Mouse (Mus musculus) neural tube, embryonic 11.5 days (tissue): ENCODE measurements at regions not wholly inside any gene's neighbourhood (a gene's known extent, or its start where the extent isn't known, plus 50 kb on each side); places are given as distances from the start of the nearest gene placed in this dataset.

Experiments
- ATAC-seq: fragments of 200-750 bp; cut with Nextera tagmentation; 2 replicates; pipeline ENCODE4 v1.8.0; 2017; ENCODE audit warnings: moderate number of reproducible peaks, mild to moderate bottlenecking, moderate TSS enrichment, moderate library complexity; ENCODE audit not compliant: insufficient read depth, low FRiP score, low TSS enrichment
- DNase-seq: peaks from one replicate; pipeline ENCODE4 v3.0.0-alpha.2; 2015; ENCODE audit warnings: low spot score
- H3K27ac ChIP-seq: fragments of 300-500 bp; sonication (generic); 2 replicates; pipeline ENCODE4 v1.5.1; 2014; ENCODE audit warnings: low read depth, mild to moderate bottlenecking, low read length
- H3K27me3 ChIP-seq: fragments of 300-500 bp; sonication (generic); 2 replicates; pipeline ENCODE4 v1.6.1; 2014; ENCODE audit warnings: mild to moderate bottlenecking, low read length, mixed read lengths; ENCODE audit not compliant: control insufficient read depth, insufficient read depth
- H3K36me3 ChIP-seq: fragments of 300-500 bp; sonication (generic); 2 replicates; pipeline ENCODE4 v1.6.1; 2014; ENCODE audit warnings: mild to moderate bottlenecking, low read length, moderate library complexity, mixed read lengths; ENCODE audit not compliant: control insufficient read depth, insufficient read depth
- H3K4me1 ChIP-seq: fragments of 300-500 bp; sonication (generic); 2 replicates; pipeline ENCODE4 v1.6.1; 2014; ENCODE audit warnings: low read length, mixed read lengths; ENCODE audit not compliant: control insufficient read depth, insufficient read depth
- H3K4me2 ChIP-seq: fragments of 300-500 bp; sonication (generic); 2 replicates; pipeline ENCODE4 v1.6.1; 2014; ENCODE audit warnings: low read depth, mild to moderate bottlenecking, moderate library complexity
- H3K4me3 ChIP-seq: fragments of 300-500 bp; sonication (generic); 2 replicates; pipeline ENCODE4 v1.5.1; 2014; ENCODE audit warnings: low read depth, low read length
- H3K9ac ChIP-seq: fragments of 300-500 bp; sonication (generic); 2 replicates; pipeline ENCODE4 v1.6.1; 2014; ENCODE audit warnings: mild to moderate bottlenecking, low read length
- H3K9me3 ChIP-seq: fragments of 300-500 bp; sonication (generic); 2 replicates; pipeline ENCODE4 v1.6.1; 2016; ENCODE audit warnings: low read length; ENCODE audit not compliant: control insufficient read depth
- WGBS: fragments of 180-500 bp; shearing (Covaris S2); extraction: QIAGEN DNeasy Blood & Tissue Kit; methylation state at CpG from one replicate; pipeline ENCODE4 v1.1.7; 2014; 5-methylcytosine and 5-hydroxymethylcytosine counted together

DNA sequence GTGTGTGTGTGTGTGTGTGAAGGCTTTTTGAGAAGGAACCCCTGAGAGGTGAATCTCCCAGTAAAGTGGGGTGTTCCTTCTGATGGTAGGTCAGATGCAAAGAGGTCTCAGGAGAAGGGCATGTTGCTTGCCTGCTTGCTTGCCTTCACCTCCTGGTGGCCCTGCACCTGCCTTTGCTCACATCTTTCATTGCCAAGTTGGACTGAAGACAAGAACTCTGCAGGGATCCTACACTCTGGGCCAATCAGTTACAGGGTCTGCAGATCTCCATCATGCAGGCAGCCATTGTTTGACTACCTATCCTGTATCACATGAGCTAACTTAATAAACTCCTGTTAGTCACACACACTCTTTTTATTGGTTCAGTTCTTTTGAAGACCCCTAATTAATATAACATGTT is 148.4 kb downstream of the Sox11 start:
- ATAC-seq: no peak

DNA sequence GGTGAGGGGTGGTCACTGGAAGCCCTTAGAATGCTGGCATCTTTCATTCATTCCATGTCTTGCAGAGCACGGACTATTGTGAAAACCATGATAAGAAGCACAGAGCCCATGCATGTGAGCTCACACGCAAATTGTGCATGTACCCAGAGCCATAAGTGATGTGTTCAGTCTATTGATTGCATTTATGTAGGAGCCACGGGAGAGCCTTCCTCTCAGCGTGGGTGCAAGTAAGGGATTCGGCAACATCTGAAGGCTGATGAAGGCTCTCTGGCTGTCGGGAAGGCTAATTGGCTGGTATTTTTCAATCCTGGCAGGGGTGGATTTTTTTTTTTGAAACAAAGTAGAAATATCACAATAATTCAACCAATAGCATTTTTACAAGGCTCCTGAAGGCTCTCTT is 150.5 kb downstream of the Sox11 start:
- Histone ChIP-seq H3K36me3 (no peaks in the 10 kb centered on the region), H3K27me3 (no peaks in the 10 kb centered on the region), H3K4me1 (no peaks in the 10 kb centered on the region), H3K4me2 (no peak overlapping the region), H3K27ac (no peak overlapping the region), H3K4me3 (no peak overlapping the region), H3K9me3 (no peaks in the 10 kb centered on the region), H3K9ac (no peak overlapping the region)
- WGBS: 81% methylated on average over 6 of the region's 6 CpGs
- DNase-seq (no peak), ATAC-seq (no peak)

More for the DNA sequence above, 148.4 kb downstream of the Sox11 start:
- H3K9me3 ChIP-seq: no peaks in the 10 kb centered on the region
- H3K4me3 ChIP-seq: no peak overlapping the region
- no peaks in the 10 kb centered on the region for H3K36me3 ChIP-seq
- no peak overlapping the region for H3K4me2 ChIP-seq
- no peaks in the 10 kb centered on the region for H3K27me3 ChIP-seq
- H3K27ac ChIP-seq: no peak overlapping the region
- no peak overlapping the region for H3K9ac ChIP-seq
- no peak for DNase-seq
- no peaks in the 10 kb centered on the region for H3K4me1 ChIP-seq

DNA sequence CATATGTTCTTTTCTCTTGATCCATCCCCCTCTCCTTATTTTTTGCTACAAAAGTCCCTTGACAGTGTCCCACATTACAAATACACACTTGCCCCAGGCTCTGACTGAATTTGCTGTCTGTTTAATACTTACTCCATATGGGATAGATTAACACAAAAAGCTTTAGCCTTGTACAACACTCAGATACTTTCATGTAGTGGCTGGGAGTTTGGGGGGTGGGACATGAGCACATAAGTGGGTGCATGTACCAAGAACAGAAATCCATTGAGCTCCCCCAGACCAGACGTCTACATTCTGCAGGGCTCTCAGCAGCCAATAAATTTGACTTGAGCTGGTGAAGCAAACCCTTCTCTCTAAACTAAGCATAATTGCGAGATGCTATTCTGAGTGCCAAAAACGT is 154.9 kb downstream of the Sox11 start:
- ATAC-seq (no peak), DNase-seq (no peak)

DNA sequence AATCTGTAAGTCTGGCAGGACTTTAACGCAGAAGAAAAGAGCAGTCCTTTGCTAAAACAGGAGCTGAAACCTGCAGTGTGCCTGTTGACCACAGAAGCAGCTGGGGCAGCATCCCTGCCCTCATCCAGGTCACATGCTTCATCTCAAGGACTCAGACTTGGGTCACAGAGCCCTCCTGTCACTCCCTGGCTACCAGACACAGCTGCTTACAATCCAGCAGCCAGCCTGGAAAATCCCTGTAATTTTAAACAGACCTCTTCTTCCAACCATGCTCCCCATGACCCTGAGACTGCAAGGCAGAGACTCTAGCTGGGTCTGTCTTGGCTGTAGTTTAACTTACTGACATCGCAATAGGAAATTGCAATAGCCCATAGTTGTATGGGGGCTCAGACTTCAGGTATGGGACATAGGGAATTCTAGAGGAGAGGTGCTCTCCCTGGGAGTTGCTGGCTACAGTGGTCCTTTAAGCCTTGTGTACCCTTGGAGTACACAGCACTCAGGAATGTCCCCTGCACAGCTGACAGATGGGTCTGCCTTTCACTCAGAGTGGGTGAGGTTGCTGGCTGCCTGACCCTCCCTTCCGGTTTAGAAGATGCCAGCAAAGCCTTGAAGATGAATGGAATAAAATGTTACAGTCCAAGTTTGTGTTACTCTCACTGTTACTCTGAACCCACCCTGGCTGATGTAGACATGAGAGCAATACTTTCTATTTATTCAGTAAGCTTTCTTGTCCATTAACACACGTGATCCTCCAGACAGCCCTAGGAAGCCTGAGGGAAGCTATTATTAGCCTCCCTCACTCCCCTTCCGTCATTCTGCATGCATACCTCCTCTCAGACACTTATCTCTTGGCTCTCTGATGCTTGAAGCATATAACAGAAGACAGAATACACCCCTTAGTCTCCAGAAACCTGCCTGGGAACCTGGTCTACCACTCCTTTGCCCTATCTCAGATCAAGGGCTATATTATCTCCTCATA is 159.7 kb downstream of the Sox11 start:
- Histone ChIP-seq H3K9me3 (no peaks in the 10 kb centered on the region), H3K4me2 (no peak overlapping the region), H3K36me3 (no peaks in the 10 kb centered on the region), H3K4me1 (peaks cover 7% of the 10 kb centered on the region), H3K27me3 (no peaks in the 10 kb centered on the region), H3K27ac (peak overlapping the region; percentile 58; the same call in 1 of the 2 replicates), H3K4me3 (no peak overlapping the region), H3K9ac (no peak overlapping the region)
- ATAC-seq: no peak
- 48% methylated on average over 5 of the region's 5 CpGs for WGBS
- peak; percentile 26 for DNase-seq

More for the DNA sequence above, 154.9 kb downstream of the Sox11 start:
- no peaks in the 10 kb centered on the region for H3K36me3 ChIP-seq
- H3K27me3 ChIP-seq: no peaks in the 10 kb centered on the region
- no peak overlapping the region for H3K27ac ChIP-seq
- H3K4me2 ChIP-seq: no peak overlapping the region
- no peak overlapping the region for H3K9ac ChIP-seq
- WGBS: 58% methylated on average over 3 of the region's 3 CpGs
- H3K9me3 ChIP-seq: no peaks in the 10 kb centered on the region
- H3K4me1 ChIP-seq: peaks cover 5% of the 10 kb centered on the region
- no peak overlapping the region for H3K4me3 ChIP-seq

DNA sequence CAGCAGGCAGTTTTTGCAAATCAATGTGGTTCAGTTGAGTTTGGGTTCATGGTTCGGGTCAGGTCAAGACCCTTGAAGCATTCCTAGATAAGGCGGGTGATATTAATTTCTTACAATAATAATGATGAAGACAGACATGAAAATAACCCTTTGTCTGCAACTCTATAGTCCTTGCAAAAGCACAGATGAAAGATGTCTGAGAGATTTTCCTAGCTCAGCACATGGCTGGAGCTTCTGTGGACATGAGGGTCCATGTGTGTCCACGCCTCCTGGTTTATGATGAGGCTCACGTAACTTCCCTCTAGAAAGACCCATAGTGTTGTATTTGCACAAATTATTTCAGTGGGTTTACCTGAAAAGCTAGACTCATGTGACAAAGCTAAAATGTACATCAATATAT is 168.8 kb downstream of the Sox11 start:
- Histone ChIP-seq H3K4me2 (no peak overlapping the region), H3K4me3 (no peak overlapping the region), H3K27ac (no peak overlapping the region), H3K9ac (no peak overlapping the region), H3K4me1 (no peaks in the 10 kb centered on the region), H3K27me3 (no peaks in the 10 kb centered on the region), H3K9me3 (no peaks in the 10 kb centered on the region), H3K36me3 (no peaks in the 10 kb centered on the region)
- ATAC-seq (no peak), DNase-seq (no peak)
- 92% methylated on average over 4 of the region's 4 CpGs for WGBS

DNA sequence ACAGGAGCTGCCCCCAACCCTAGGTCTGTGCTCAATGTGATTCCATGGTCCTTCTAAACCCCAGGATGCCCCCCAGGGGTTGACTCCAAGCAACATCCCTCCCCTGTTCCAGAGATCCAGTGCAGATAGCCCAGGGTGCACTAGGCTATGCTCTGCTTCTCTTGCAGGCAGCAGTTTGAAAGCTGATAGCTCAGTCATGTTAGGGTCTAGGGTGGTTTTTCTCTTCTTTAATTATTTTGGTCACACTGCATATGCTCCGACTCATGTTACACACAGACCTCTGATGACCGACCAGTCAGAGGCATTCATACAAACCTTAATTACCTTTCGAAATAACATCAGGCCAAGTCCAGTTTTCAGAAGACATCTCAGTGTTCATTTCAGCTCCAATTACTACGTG is 169.2 kb downstream of the Sox11 start:
- no peaks in the 10 kb centered on the region for H3K27me3 ChIP-seq
- H3K4me2 ChIP-seq: no peak overlapping the region
- H3K27ac ChIP-seq: no peak overlapping the region
- no peaks in the 10 kb centered on the region for H3K9me3 ChIP-seq
- no peaks in the 10 kb centered on the region for H3K4me1 ChIP-seq
- ATAC-seq (no peak), DNase-seq (no peak)
- H3K9ac ChIP-seq: no peak overlapping the region
- H3K4me3 ChIP-seq: no peak overlapping the region
- H3K36me3 ChIP-seq: no peaks in the 10 kb centered on the region
- 82% methylated on average over 4 of the region's 4 CpGs for WGBS

DNA sequence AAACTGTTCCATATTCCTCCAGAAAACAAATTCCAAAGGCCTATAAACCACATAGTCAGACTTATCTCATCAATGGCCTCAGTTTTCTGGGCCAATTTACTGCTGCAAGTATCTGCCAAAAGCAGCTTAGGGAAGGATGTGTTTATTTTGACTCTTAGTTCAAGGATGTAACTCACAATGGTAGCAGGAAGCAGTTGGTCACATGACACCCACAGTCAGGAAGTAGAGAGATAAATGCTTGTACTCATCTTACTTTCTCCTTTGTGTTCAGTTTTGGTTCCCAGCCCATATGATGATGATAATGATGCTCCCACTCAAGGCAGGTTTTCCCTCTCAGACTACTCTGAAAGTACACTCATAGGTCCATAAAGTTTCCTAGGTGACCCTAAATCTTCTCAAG is 170.8 kb downstream of the Sox11 start:
- Histone ChIP-seq H3K27ac (no peak overlapping the region), H3K4me2 (no peak overlapping the region), H3K36me3 (no peaks in the 10 kb centered on the region), H3K9me3 (no peaks in the 10 kb centered on the region), H3K4me3 (no peak overlapping the region), H3K4me1 (no peaks in the 10 kb centered on the region), H3K27me3 (no peaks in the 10 kb centered on the region), H3K9ac (no peak overlapping the region)
- ATAC-seq (no peak), DNase-seq (no peak)

DNA sequence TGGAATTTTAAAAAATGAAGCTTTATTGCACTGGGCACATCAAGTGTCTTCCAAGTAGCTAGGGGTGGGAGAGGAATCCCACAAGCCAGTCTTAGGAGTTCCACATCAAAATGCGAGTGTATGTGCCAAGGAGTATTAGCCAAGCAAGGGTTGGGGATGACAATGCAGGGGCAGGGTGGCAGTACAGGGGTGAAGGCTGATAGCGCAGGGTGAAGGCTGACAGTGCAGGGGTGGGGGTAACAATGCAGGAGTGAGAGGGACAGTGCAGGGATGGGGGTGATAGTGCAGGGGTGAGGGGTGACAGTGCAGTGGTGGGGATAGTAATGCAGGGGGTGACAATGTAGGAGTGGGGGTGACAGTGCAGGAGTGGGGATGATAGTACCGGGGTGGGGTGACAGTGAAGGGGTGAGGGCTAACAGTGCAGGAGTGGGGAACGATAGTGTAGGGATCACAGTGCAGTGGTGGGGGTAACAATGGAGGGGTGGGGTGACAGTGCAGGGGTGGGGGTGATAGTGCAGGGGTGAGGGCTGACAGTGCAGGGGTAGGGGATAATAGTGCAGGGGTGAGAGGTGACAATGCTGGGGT is 177.4 kb downstream of the Sox11 start:
- WGBS: 90% methylated on average over 4 of the region's 4 CpGs
- no peak overlapping the region for H3K27ac ChIP-seq
- no peak overlapping the region for H3K4me2 ChIP-seq

More for the DNA sequence above, 177.4 kb downstream of the Sox11 start:
- no peak overlapping the region for H3K4me3 ChIP-seq
- H3K9ac ChIP-seq: no peak overlapping the region
- ATAC-seq (no peak), DNase-seq (no peak)
- H3K9me3 ChIP-seq: no peaks in the 10 kb centered on the region
- H3K4me1 ChIP-seq: no peaks in the 10 kb centered on the region
- H3K36me3 ChIP-seq: no peaks in the 10 kb centered on the region
- no peaks in the 10 kb centered on the region for H3K27me3 ChIP-seq
